Mouse (Mus musculus): Measurements from ENCODE around the gene Ovol2. TPM values are rescaled to one million over a fixed set of nuclear protein-coding genes. Genes with fewer than 3 reads are reported as not detected.

Gene Ovol2
- polyA plus RNA-seq (2011; ENCODE audit: insufficient read depth, insufficient read length, low read depth, missing spikeins), result 10.6 and 11.1 TPM in 2 replicates

DNA sequence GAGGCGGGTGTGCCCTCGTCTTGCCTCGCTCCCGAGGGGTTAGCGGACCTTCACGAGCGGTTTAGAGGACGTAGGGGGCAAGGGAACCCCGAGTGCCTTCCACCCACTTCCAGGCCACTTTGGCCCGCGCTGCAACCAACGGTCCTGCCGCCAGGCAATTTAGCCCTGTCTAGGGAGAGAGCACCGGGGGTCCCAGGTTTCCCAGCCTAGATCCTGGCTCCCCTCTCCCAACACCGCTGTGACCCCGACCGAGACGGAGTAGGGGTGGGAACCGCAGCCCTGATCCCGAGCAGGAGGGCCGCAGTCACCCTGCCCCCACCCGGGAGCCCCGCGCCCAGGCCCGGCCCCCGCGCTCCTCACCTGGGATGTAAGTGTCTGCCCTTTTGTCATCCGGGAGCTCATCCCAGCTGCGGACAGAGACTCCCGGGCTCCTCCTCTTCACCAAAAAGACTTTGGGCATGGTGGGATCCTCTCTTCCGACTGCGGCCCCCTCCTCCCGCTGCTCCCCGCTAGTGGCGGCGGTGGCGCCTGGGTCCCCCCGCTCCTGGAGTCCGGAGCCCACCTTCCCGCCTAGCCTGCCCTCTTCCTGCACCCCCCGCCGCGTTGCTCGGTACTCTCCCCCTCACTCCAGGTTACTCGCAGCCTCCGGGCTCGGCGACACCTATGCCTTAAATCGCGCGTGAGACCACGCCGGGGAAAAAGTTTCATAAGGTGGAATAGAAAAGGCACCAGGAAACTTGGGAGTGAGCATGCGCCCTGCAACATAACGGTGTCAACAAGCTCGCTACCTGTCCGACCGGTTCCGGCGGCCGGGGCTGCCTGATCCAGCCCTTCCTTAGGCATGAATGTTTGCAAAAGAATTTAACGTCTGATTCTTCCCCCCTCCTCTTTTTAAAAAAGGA lies at the start of gene Ovol2:
Gene Ovol2 (minus strand): TSS at position 746 of the 902 bp plus-strand sequence.
- Histone ChIP-seq H3K9me3 (replicated peaks; ENCODE audit: control insufficient read depth, insufficient read depth, low read length, poor library complexity, severe bottlenecking) (no peaks in the 10 kb centered on the region), H3K4me3 (ENCODE audit: low read depth, low read length) (peak within 1 kb of the TSS; percentile 72), H3K4me1 (ENCODE audit: control insufficient read depth, insufficient read depth, low read length) (peaks cover 4% of the 10 kb centered on the region), H3K36me3 (ENCODE audit: control insufficient read depth, insufficient read depth, low read length, poor library complexity, severe bottlenecking) (no peaks in the 10 kb centered on the region), H3K27me3 (ENCODE audit: control insufficient read depth, insufficient read depth, low read length, poor library complexity, severe bottlenecking) (0 out of 2 replicates have a peak, but pooled peaks cover 2% of the 10 kb centered on the region), H3K27ac (ENCODE audit: insufficient read depth, low read length) (no peak within 1 kb of the TSS), H3K9ac (ENCODE audit: low read depth, poor library complexity, severe bottlenecking) (peak within 1 kb of the TSS; percentile 58)
- TF ChIP-seq CTCF (IDR thresholded peaks at IDR 0.05; ENCODE audit: low read depth, low read length) (no peak), EP300 (IDR thresholded peaks at IDR 0.05; ENCODE audit: insufficient read depth, low read depth, low read length) (0 out of 2 replicates have a peak, but pooled peaks have one; percentile 63), POLR2A (IDR thresholded peaks at IDR 0.05; ENCODE audit: insufficient read depth, low read length) (no peak)

- H3K27ac ChIP-seq (ENCODE audit: insufficient read depth, low read length), result no peak overlapping the region
- peaks cover 54% of the 10 kb centered on the region for H3K36me3 ChIP-seq (ENCODE audit: control insufficient read depth, insufficient read depth, low read length, poor library complexity, severe bottlenecking)
- no peaks in the 10 kb centered on the region for H3K4me1 ChIP-seq (ENCODE audit: control insufficient read depth, insufficient read depth, low read length)
- no peak overlapping the region for H3K4me3 ChIP-seq (ENCODE audit: low read depth, low read length)
- H3K27me3 ChIP-seq (ENCODE audit: control insufficient read depth, insufficient read depth, low read length, poor library complexity, severe bottlenecking), result no peaks in the 10 kb centered on the region
- H3K9ac ChIP-seq (ENCODE audit: low read depth, poor library complexity, severe bottlenecking), result no peak overlapping the region
- TF ChIP-seq CTCF (IDR thresholded peaks at IDR 0.05; ENCODE audit: low read depth, low read length), result no peak
- no peak for TF ChIP-seq POLR2A (IDR thresholded peaks at IDR 0.05; ENCODE audit: insufficient read depth, low read length)
- no peak for TF ChIP-seq EP300 (IDR thresholded peaks at IDR 0.05; ENCODE audit: insufficient read depth, low read depth, low read length)
- no peaks in the 10 kb centered on the region for H3K9me3 ChIP-seq (replicated peaks; ENCODE audit: control insufficient read depth, insufficient read depth, low read length, poor library complexity, severe bottlenecking)
These were observed 49.8 kb upstream of the Ovol2 start for GRCm38 (mm10) chr2:144381741-144382140.

GRCm38 (mm10) chr2:144381293-144381692 lies 49.3 kb upstream of the Ovol2 start:
- Histone ChIP-seq H3K27me3 (ENCODE audit: control insufficient read depth, insufficient read depth, low read length, poor library complexity, severe bottlenecking) (no peaks in the 10 kb centered on the region), H3K36me3 (ENCODE audit: control insufficient read depth, insufficient read depth, low read length, poor library complexity, severe bottlenecking) (peaks cover 58% of the 10 kb centered on the region)
- TF ChIP-seq EP300 (IDR thresholded peaks at IDR 0.05; ENCODE audit: insufficient read depth, low read depth, low read length) (no peak), POLR2A (IDR thresholded peaks at IDR 0.05; ENCODE audit: insufficient read depth, low read length) (no peak), CTCF (IDR thresholded peaks at IDR 0.05; ENCODE audit: low read depth, low read length) (no peak)

GRCm38 (mm10) chr2:144375063-144375703 lies 43.2 kb upstream of the Ovol2 start:
- H3K4me1 ChIP-seq (ENCODE audit: control insufficient read depth, insufficient read depth, low read length), result no peaks in the 10 kb centered on the region
- H3K36me3 ChIP-seq (ENCODE audit: control insufficient read depth, insufficient read depth, low read length, poor library complexity, severe bottlenecking), result peaks cover 41% of the 10 kb centered on the region
- peak overlapping the region; percentile 41 for H3K27ac ChIP-seq (ENCODE audit: insufficient read depth, low read length)
- no peak for TF ChIP-seq CTCF (IDR thresholded peaks at IDR 0.05; ENCODE audit: low read depth, low read length)
- 0 out of 2 replicates have a peak, but pooled peaks have one; percentile 10 for TF ChIP-seq EP300 (IDR thresholded peaks at IDR 0.05; ENCODE audit: insufficient read depth, low read depth, low read length)
- no peak for TF ChIP-seq POLR2A (IDR thresholded peaks at IDR 0.05; ENCODE audit: insufficient read depth, low read length)
- H3K9ac ChIP-seq (ENCODE audit: low read depth, poor library complexity, severe bottlenecking), result 0 out of 2 replicates have a peak overlapping the region, but pooled peaks have one; percentile 13
- peak overlapping the region; percentile 6 for H3K4me3 ChIP-seq (ENCODE audit: low read depth, low read length)
- no peaks in the 10 kb centered on the region for H3K9me3 ChIP-seq (replicated peaks; ENCODE audit: control insufficient read depth, insufficient read depth, low read length, poor library complexity, severe bottlenecking)
- no peaks in the 10 kb centered on the region for H3K27me3 ChIP-seq (ENCODE audit: control insufficient read depth, insufficient read depth, low read length, poor library complexity, severe bottlenecking)

More at GRCm38 (mm10) chr2:144381293-144381692, 49.3 kb upstream of the Ovol2 start:
- Histone ChIP-seq H3K27ac (ENCODE audit: insufficient read depth, low read length) (no peak overlapping the region), H3K4me1 (ENCODE audit: control insufficient read depth, insufficient read depth, low read length) (no peaks in the 10 kb centered on the region), H3K9me3 (replicated peaks; ENCODE audit: control insufficient read depth, insufficient read depth, low read length, poor library complexity, severe bottlenecking) (no peaks in the 10 kb centered on the region), H3K9ac (ENCODE audit: low read depth, poor library complexity, severe bottlenecking) (no peak overlapping the region), H3K4me3 (ENCODE audit: low read depth, low read length) (no peak overlapping the region)

DNA sequence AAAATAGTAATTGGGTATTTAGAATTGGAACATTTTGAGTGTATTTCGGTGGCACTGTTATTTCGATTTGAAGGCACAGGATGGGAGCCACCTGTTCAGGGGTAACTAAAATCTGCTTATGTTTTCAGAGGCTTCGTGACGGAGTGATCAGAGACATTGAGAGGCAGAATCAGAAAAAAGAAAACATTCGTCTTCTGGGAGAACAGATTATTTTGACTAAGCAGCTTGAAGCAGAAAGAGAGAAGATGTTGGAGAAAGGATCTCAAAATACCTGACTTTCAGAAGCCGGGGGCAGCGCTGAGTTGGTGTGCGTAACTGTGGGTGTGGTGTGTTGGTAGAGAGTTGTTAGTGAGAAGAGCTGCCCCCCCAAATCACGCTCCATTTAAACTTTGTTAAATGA lies 41.1 kb upstream of the Ovol2 start:
- no peak for TF ChIP-seq EP300 (IDR thresholded peaks at IDR 0.05; ENCODE audit: insufficient read depth, low read depth, low read length)
- no peak for TF ChIP-seq CTCF (IDR thresholded peaks at IDR 0.05; ENCODE audit: low read depth, low read length)
- TF ChIP-seq POLR2A (IDR thresholded peaks at IDR 0.05; ENCODE audit: insufficient read depth, low read length), result no peak
- no peak overlapping the region for H3K4me3 ChIP-seq (ENCODE audit: low read depth, low read length)
- H3K9me3 ChIP-seq (replicated peaks; ENCODE audit: control insufficient read depth, insufficient read depth, low read length, poor library complexity, severe bottlenecking), result no peaks in the 10 kb centered on the region
- H3K36me3 ChIP-seq (ENCODE audit: control insufficient read depth, insufficient read depth, low read length, poor library complexity, severe bottlenecking), result peaks cover 27% of the 10 kb centered on the region
- H3K27ac ChIP-seq (ENCODE audit: insufficient read depth, low read length), result no peak overlapping the region
- H3K27me3 ChIP-seq (ENCODE audit: control insufficient read depth, insufficient read depth, low read length, poor library complexity, severe bottlenecking), result no peaks in the 10 kb centered on the region
- no peaks in the 10 kb centered on the region for H3K4me1 ChIP-seq (ENCODE audit: control insufficient read depth, insufficient read depth, low read length)
- no peak overlapping the region for H3K9ac ChIP-seq (ENCODE audit: low read depth, poor library complexity, severe bottlenecking)

Data from ES-Bruce4 (cell line).